Mouse (Mus musculus): ENCODE measurements around the gene Trmt6. TPM values are rescaled to one million over a fixed set of nuclear protein-coding genes. Genes with fewer than 3 reads are reported as not detected.

Trmt6 gene
- total RNA-seq, 1 experiment = 44.4 TPM

DNA sequence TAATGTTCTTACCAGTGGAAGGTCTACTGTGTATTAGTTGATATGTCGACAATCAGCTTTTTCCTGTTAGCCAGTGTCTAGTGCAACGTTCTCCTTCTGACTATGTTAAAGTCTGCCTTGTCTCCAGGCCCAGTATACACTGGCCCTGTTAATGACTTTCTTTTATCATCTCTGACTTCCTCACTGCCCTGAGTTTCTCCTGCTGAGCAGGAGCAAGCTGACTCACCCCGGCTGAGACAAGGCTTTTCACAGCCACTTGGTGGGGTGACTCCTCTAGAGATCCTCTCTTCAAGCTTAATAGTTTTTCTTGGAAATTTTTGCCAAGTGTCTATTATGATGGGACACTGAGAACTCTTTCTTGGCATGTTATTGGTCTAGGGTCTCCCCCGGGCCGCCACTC is 40.5 kb upstream of the Trmt6 start:
- no peak for DNase-seq (ENCODE audit: low read depth, low spot score)
- in situ Hi-C loops (cut with MboI; ENCODE audit: low sequenced_read_pairs in 2 of 2, unreplicated experiment in 2 of 2) = no loop called here
- Histone ChIP-seq H3K4me3 (ENCODE audit: insufficient read depth in 1 of 2, low read depth in 1 of 2, low read length in 2 of 2, poor library complexity in 1 of 2, severe bottlenecking in 1 of 2) (no peak overlapping the region), H3K9me3 (ENCODE audit: control insufficient read depth, insufficient read depth, low read depth, low read length) (no peaks in the 10 kb centered on the region), H3K9ac (ENCODE audit: insufficient read depth, low read depth, low read length, poor library complexity, severe bottlenecking) (no peak overlapping the region), H3K36me3 (ENCODE audit: control insufficient read depth, insufficient read depth, low read length, poor library complexity, severe bottlenecking) (peaks cover 2% of the 10 kb centered on the region), H3K4me1 (ENCODE audit: control insufficient read depth in 2 of 2, insufficient read depth in 2 of 2, low read length in 2 of 2, poor library complexity in 1 of 2) (no peaks in the 10 kb centered on the region; a peak in 1 of 4 replicates), H3K27ac (ENCODE audit: insufficient read depth, low read depth, low read length, poor library complexity, severe bottlenecking) (no peak overlapping the region)
- TF ChIP-seq CHD2 (IDR thresholded peaks at IDR 0.05; ENCODE audit: low read depth, low read length) (no peak), HCFC1 (IDR thresholded peaks at IDR 0.05; ENCODE audit: borderline replicate concordance, insufficient read depth, low read length) (no peak), ZNF384 (IDR thresholded peaks at IDR 0.05; ENCODE audit: low read depth, low read length) (no peak), MAFK (IDR thresholded peaks at IDR 0.05; ENCODE audit: insufficient read depth, low read depth, low read length) (no peak), ZC3H11A (IDR thresholded peaks at IDR 0.05; ENCODE audit: borderline replicate concordance, low read depth, low read length) (no peak)

DNA sequence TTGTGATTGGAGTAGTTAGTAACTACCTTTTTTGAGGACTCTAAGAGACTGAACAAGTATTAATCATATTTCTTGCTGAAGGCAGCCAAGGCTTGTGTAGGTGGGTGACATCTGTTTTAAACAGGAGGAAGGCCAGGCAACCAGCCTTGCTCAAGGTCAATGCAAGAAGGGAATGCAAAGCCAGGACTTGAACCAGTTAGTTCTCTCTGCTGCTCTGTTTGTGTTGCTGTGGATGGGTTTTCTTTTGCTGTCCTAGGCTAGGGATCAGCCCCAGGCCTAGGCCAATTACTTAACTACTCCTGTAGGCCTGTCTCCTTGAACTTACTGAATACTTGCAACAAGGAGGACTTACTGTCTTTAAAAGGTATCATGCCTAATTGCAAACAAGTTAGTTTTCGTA is 37.2 kb upstream of the Trmt6 start:
- Histone ChIP-seq H3K9me3 (ENCODE audit: control insufficient read depth, insufficient read depth, low read depth, low read length) (no peaks in the 10 kb centered on the region), H3K9ac (ENCODE audit: insufficient read depth, low read depth, low read length, poor library complexity, severe bottlenecking) (no peak overlapping the region), H3K27ac (ENCODE audit: insufficient read depth, low read depth, low read length, poor library complexity, severe bottlenecking) (no peak overlapping the region), H3K4me3 (ENCODE audit: insufficient read depth in 1 of 2, low read depth in 1 of 2, low read length in 2 of 2, poor library complexity in 1 of 2, severe bottlenecking in 1 of 2) (no peak overlapping the region), H3K36me3 (ENCODE audit: control insufficient read depth, insufficient read depth, low read length, poor library complexity, severe bottlenecking) (peaks cover 2% of the 10 kb centered on the region), H3K4me1 (ENCODE audit: control insufficient read depth in 2 of 2, insufficient read depth in 2 of 2, low read length in 2 of 2, poor library complexity in 1 of 2) (peaks cover 4 to 8% of the 10 kb centered on the region in 2 experiments; a peak in 3 of 4 replicates)
- no peak for DNase-seq (ENCODE audit: low read depth, low spot score)
- TF ChIP-seq CHD2 (IDR thresholded peaks at IDR 0.05; ENCODE audit: low read depth, low read length) (no peak), ZC3H11A (IDR thresholded peaks at IDR 0.05; ENCODE audit: borderline replicate concordance, low read depth, low read length) (no peak), HCFC1 (IDR thresholded peaks at IDR 0.05; ENCODE audit: borderline replicate concordance, insufficient read depth, low read length) (no peak), ZNF384 (IDR thresholded peaks at IDR 0.05; ENCODE audit: low read depth, low read length) (no peak), MAFK (IDR thresholded peaks at IDR 0.05; ENCODE audit: insufficient read depth, low read depth, low read length) (no peak)
- in situ Hi-C loops (cut with MboI; ENCODE audit: low sequenced_read_pairs in 2 of 2, unreplicated experiment in 2 of 2) = no loop called here

DNA sequence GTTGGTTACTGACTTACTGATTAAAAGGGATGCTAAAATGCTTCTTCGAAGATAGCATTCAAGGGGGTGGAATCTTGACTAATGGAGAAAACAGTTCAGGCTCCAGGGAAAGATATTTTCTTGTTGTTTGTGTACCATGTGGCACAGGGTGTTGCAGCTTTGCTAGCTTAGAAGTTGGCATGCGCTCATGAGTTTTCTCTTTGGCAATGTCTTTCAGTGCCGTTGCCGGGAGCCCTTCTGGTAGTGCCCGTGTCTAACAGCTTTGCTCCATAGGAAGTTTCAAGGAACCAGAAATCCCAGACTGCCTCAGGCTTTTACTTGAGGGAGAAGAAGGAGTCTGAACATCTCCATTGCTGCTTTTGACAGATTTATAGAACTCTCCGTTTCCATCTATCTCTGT is 33.3 kb upstream of the Trmt6 start:
- H3K27ac ChIP-seq (ENCODE audit: insufficient read depth, low read depth, low read length, poor library complexity, severe bottlenecking) = no peak overlapping the region

DNA sequence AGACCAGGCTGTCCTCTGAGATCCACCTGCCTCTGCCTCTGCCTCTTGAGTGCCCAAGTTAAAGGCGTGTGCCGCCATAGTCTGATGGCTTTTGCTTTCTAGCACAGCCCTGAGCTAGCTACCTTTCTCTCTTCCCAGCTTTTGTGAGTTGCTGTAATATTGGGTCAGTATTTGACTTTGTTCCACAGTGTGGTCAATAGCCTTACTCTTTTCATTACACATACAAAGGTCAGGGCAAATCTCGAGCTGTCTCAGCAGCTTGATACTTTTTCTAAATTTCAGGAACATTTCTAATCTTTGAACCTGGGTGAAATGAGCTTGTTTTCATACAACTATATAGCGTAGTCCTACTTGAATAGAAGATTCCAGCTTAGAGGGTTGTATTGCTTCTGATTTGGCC is 32.5 kb upstream of the Trmt6 start:
- in situ Hi-C loops (cut with MboI; ENCODE audit: low sequenced_read_pairs in 2 of 2, unreplicated experiment in 2 of 2) = no loop called here
- Histone ChIP-seq H3K4me1 (ENCODE audit: control insufficient read depth in 2 of 2, insufficient read depth in 2 of 2, low read length in 2 of 2, poor library complexity in 1 of 2) (peaks cover 8 to 9% of the 10 kb centered on the region in 2 experiments), H3K36me3 (ENCODE audit: control insufficient read depth, insufficient read depth, low read length, poor library complexity, severe bottlenecking) (peaks cover 2% of the 10 kb centered on the region), H3K9ac (ENCODE audit: insufficient read depth, low read depth, low read length, poor library complexity, severe bottlenecking) (no peak overlapping the region), H3K9me3 (ENCODE audit: control insufficient read depth, insufficient read depth, low read depth, low read length) (no peaks in the 10 kb centered on the region), H3K4me3 (ENCODE audit: insufficient read depth in 1 of 2, low read depth in 1 of 2, low read length in 2 of 2, poor library complexity in 1 of 2, severe bottlenecking in 1 of 2) (no peak overlapping the region), H3K27ac (ENCODE audit: insufficient read depth, low read depth, low read length, poor library complexity, severe bottlenecking) (no peak overlapping the region)
- no peak for DNase-seq (ENCODE audit: low read depth, low spot score)
- TF ChIP-seq CHD2 (IDR thresholded peaks at IDR 0.05; ENCODE audit: low read depth, low read length) (no peak), HCFC1 (IDR thresholded peaks at IDR 0.05; ENCODE audit: borderline replicate concordance, insufficient read depth, low read length) (no peak), ZC3H11A (IDR thresholded peaks at IDR 0.05; ENCODE audit: borderline replicate concordance, low read depth, low read length) (no peak), MAFK (IDR thresholded peaks at IDR 0.05; ENCODE audit: insufficient read depth, low read depth, low read length) (no peak), ZNF384 (IDR thresholded peaks at IDR 0.05; ENCODE audit: low read depth, low read length) (no peak)

More for the DNA sequence above, 33.3 kb upstream of the Trmt6 start:
- in situ Hi-C loops (cut with MboI; ENCODE audit: low sequenced_read_pairs in 2 of 2, unreplicated experiment in 2 of 2) = no loop called here
- DNase-seq (ENCODE audit: low read depth, low spot score) = no peak
- Histone ChIP-seq H3K36me3 (ENCODE audit: control insufficient read depth, insufficient read depth, low read length, poor library complexity, severe bottlenecking) (peaks cover 2% of the 10 kb centered on the region), H3K4me1 (ENCODE audit: control insufficient read depth in 2 of 2, insufficient read depth in 2 of 2, low read length in 2 of 2, poor library complexity in 1 of 2) (peaks cover 8 to 9% of the 10 kb centered on the region in 2 experiments), H3K9ac (ENCODE audit: insufficient read depth, low read depth, low read length, poor library complexity, severe bottlenecking) (no peak overlapping the region), H3K9me3 (ENCODE audit: control insufficient read depth, insufficient read depth, low read depth, low read length) (no peaks in the 10 kb centered on the region), H3K4me3 (ENCODE audit: insufficient read depth in 1 of 2, low read depth in 1 of 2, low read length in 2 of 2, poor library complexity in 1 of 2, severe bottlenecking in 1 of 2) (no peak overlapping the region)
- TF ChIP-seq HCFC1 (IDR thresholded peaks at IDR 0.05; ENCODE audit: borderline replicate concordance, insufficient read depth, low read length) (no peak), CHD2 (IDR thresholded peaks at IDR 0.05; ENCODE audit: low read depth, low read length) (no peak), ZC3H11A (IDR thresholded peaks at IDR 0.05; ENCODE audit: borderline replicate concordance, low read depth, low read length) (no peak), ZNF384 (IDR thresholded peaks at IDR 0.05; ENCODE audit: low read depth, low read length) (no peak), MAFK (IDR thresholded peaks at IDR 0.05; ENCODE audit: insufficient read depth, low read depth, low read length) (no peak)

DNA sequence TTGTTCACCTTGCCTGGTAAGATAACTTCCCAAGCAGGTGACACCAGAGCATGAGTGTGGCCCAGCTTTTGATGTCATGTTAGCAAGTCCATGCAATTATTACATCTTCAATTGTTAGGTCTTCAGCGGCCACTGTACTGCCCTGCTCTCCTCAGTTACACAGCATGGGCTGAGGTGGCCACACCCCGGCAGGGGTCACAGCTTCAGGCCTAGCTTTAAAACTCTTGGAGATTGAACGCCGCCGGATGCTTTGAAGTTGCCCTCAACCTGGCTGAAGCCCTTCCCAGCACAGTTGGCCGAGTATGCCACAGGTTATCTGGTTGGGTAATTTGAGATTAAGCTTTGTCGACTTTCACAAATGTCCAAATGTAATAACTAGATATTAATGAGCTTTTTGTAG is 31.7 kb upstream of the Trmt6 start:
- H3K36me3 ChIP-seq (ENCODE audit: control insufficient read depth, insufficient read depth, low read length, poor library complexity, severe bottlenecking) = no peaks in the 10 kb centered on the region; the same call in none of the 2 replicates
- peak overlapping the region; percentile 90 to 95 for H3K4me3 ChIP-seq (ENCODE audit: insufficient read depth in 1 of 2, low read depth in 1 of 2, low read length in 2 of 2, poor library complexity in 1 of 2, severe bottlenecking in 1 of 2)
- DNase-seq (ENCODE audit: low read depth, low spot score) = no peak
- H3K9me3 ChIP-seq (ENCODE audit: control insufficient read depth, insufficient read depth, low read depth, low read length) = no peaks in the 10 kb centered on the region
- peaks cover 8 to 9% of the 10 kb centered on the region in 2 experiments for H3K4me1 ChIP-seq (ENCODE audit: control insufficient read depth in 2 of 2, insufficient read depth in 2 of 2, low read length in 2 of 2, poor library complexity in 1 of 2)
- in situ Hi-C loops (cut with MboI; ENCODE audit: low sequenced_read_pairs in 2 of 2, unreplicated experiment in 2 of 2) = no loop called here
- TF ChIP-seq ZNF384 (IDR thresholded peaks at IDR 0.05; ENCODE audit: low read depth, low read length) (no peak), MAFK (IDR thresholded peaks at IDR 0.05; ENCODE audit: insufficient read depth, low read depth, low read length) (no peak), HCFC1 (IDR thresholded peaks at IDR 0.05; ENCODE audit: borderline replicate concordance, insufficient read depth, low read length) (no peak), ZC3H11A (IDR thresholded peaks at IDR 0.05; ENCODE audit: borderline replicate concordance, low read depth, low read length) (no peak), CHD2 (IDR thresholded peaks at IDR 0.05; ENCODE audit: low read depth, low read length) (no peak)
- H3K9ac ChIP-seq (ENCODE audit: insufficient read depth, low read depth, low read length, poor library complexity, severe bottlenecking) = no peak overlapping the region
- H3K27ac ChIP-seq (ENCODE audit: insufficient read depth, low read depth, low read length, poor library complexity, severe bottlenecking) = no peak overlapping the region
